Mouse (Mus musculus): Measurements from ENCODE around the gene Ccdc3. TPM values are rescaled to one million over a fixed set of nuclear protein-coding genes. Genes with fewer than 3 reads are reported as not detected.
"Not testable (repeated sequence)": the region's sequence is repeated elsewhere in the genome, so short reads cannot be mapped to it uniquely, and the experiment has no call there.

The Ccdc3 gene
- polyA plus RNA-seq, 1 experiment, result not detected

DNA sequence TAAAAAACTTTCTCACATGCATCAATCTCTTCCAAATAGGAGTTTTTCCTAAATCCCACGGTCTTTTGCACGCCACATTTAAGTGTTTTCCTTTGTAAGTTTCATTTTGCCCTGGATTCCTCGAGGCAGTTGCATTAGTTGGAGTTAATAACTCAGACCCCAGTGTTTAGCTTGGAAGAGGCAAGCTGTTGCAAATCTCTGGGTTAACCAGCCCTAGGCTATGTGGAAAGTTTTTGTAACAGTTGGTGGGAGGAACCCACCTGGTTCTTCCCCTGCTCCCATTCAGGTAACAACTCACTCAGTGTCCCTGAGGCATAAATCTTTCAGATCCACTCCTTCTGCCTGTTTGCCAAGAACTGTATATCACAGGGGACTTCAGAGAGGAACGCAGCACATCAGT is 101.9 kb downstream of the Ccdc3 start:
- Histone ChIP-seq H3K4me3 (replicated peaks) (no peak overlapping the region), H3K27me3 (replicated peaks) (no peaks in the 10 kb centered on the region), H3K36me3 (replicated peaks; ENCODE audit: low read length) (no peaks in the 10 kb centered on the region), H3K4me1 (no peaks in the 10 kb centered on the region), H3K9me3 (0 out of 2 replicates have a peak, but pooled peaks cover 2% of the 10 kb centered on the region)
- TF ChIP-seq FLI1 (IDR thresholded peaks at IDR 0.05; ENCODE audit: low read length), result no peak
- no peak for TF ChIP-seq GATA1 (IDR thresholded peaks at IDR 0.05; ENCODE audit: borderline replicate concordance, low read length)

DNA sequence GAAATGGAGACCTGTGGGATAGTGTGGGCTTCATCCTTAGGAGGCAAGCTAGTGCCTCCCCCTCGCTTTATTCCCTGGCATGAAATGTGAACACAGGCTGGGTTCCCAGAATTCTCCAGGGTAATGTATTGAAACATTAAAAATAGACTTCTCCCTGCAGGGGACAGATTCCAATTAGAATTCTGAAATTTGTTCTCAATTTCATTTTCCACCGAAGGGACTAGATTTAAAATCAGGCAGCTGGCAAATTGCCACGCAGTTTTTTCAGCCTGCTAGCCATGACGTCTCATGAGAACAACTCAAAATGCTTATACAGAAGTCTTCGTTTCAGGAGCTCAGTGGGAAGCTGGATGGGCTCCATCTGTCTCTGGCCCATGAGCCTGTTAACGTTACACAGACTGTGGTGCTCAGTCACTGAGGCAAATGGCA is 103.9 kb downstream of the Ccdc3 start:
- TF ChIP-seq GATA1 (IDR thresholded peaks at IDR 0.05; ENCODE audit: borderline replicate concordance, low read length) (no peak), FLI1 (IDR thresholded peaks at IDR 0.05; ENCODE audit: low read length) (no peak)
- H3K9me3 ChIP-seq, result 0 out of 2 replicates have a peak, but pooled peaks cover 2% of the 10 kb centered on the region
- H3K4me1 ChIP-seq, result no peaks in the 10 kb centered on the region
- no peak overlapping the region for H3K4me3 ChIP-seq (replicated peaks)
- H3K36me3 ChIP-seq (replicated peaks; ENCODE audit: low read length), result no peaks in the 10 kb centered on the region
- H3K27me3 ChIP-seq (replicated peaks), result no peaks in the 10 kb centered on the region

DNA sequence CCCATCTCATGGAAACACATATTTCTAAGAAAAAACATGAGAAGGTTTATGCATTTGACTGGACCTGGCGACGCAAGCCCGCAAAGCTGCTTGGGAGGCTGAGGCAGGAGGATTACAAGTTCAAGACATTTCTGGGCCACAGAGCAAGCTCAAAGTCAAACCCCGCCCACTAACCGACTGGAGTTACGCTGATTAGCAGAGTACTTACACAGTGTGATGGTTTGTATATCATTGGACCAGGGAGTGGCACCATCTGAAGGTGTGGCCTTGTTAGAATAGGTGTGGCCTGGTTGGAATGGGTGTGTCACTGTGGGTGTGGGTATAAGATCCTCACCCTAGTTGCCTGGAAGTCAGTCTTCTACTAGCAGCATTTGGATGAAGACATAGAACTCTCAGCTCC is 111.6 kb downstream of the Ccdc3 start:
- H3K27me3 ChIP-seq (replicated peaks); H3K4me1 ChIP-seq; H3K4me3 ChIP-seq (replicated peaks); H3K36me3 ChIP-seq (replicated peaks; ENCODE audit: low read length): not testable (repeated sequence)
- 0 out of 2 replicates have a peak, but pooled peaks cover 11% of the 10 kb centered on the region for H3K9me3 ChIP-seq

DNA sequence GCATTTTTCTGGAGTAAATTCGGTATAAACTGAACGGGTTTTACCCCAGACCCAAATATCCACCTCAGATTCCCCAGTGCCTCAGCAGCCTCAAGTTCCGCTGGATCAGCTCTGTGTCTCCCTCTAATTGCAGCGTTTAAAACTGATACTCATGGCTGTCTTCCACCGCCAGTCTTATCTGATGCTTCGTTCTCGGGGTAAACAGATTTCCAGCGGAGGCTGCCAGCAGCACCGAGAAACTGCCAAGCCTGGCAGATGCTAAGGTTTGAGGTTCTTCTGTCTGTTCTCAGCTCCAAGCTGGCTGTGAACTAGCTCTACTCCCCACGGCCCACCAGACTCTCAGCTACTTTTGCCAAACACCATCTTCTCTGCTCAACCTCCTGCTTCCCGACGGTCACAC is 112.4 kb downstream of the Ccdc3 start:
- no peaks in the 10 kb centered on the region for H3K27me3 ChIP-seq (replicated peaks)
- TF ChIP-seq GATA1 (IDR thresholded peaks at IDR 0.05; ENCODE audit: borderline replicate concordance, low read length) (no peak), FLI1 (IDR thresholded peaks at IDR 0.05; ENCODE audit: low read length) (no peak)
- no peaks in the 10 kb centered on the region for H3K4me1 ChIP-seq
- no peaks in the 10 kb centered on the region for H3K36me3 ChIP-seq (replicated peaks; ENCODE audit: low read length)
- H3K4me3 ChIP-seq (replicated peaks), result no peak overlapping the region
- 0 out of 2 replicates have a peak, but pooled peaks cover 9% of the 10 kb centered on the region for H3K9me3 ChIP-seq

DNA sequence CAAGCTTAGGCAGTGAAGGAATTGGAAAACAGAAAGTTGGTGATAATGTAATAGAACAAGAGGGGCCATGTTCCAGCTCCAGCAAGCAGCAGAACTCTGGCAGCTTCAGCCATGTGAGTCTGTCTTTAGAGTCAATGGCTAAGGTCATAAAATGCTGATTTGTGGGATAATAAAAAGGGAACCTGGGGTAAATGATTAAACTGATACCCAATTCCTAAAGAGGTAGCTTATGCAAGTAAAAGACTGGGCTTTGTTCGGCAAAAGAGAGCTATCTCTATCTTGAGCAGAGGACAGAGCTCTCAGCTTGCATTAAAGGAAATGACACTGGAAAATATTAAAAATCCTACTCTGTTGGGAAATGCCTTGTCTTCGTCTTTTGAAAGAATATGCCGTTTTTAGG is 120.7 kb downstream of the Ccdc3 start:
- Histone ChIP-seq H3K27me3 (replicated peaks) (no peaks in the 10 kb centered on the region), H3K4me3 (replicated peaks) (no peak overlapping the region), H3K9me3 (0 out of 2 replicates have a peak, but pooled peaks cover 3% of the 10 kb centered on the region), H3K36me3 (replicated peaks; ENCODE audit: low read length) (no peaks in the 10 kb centered on the region), H3K4me1 (peaks cover 6% of the 10 kb centered on the region)
- TF ChIP-seq FLI1 (IDR thresholded peaks at IDR 0.05; ENCODE audit: low read length) (no peak), GATA1 (IDR thresholded peaks at IDR 0.05; ENCODE audit: borderline replicate concordance, low read length) (no peak)

DNA sequence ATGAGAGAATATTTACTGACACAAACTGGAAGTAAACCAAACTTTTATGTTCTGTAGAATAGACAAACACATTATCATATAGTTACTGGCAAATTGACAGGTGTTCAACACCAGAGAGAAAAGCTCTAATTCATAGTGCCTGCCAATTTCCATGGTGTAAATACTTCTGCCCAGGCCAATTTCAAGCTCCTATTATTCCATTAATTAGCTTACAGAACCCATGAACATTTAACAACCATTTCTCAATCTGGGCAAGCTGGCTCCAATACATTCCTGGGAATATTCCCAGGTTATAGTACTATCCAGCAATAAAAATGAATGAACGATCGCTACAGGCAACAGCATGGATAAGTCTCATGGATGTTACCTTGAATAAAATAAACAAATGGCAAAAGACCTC is 124.7 kb downstream of the Ccdc3 start:
- Histone ChIP-seq H3K27me3 (replicated peaks) (no peaks in the 10 kb centered on the region), H3K36me3 (replicated peaks; ENCODE audit: low read length) (no peaks in the 10 kb centered on the region), H3K9me3 (0 out of 2 replicates have a peak, but pooled peaks cover 3% of the 10 kb centered on the region), H3K4me1 (peaks cover 6% of the 10 kb centered on the region), H3K4me3 (replicated peaks) (no peak overlapping the region)
- TF ChIP-seq GATA1 (IDR thresholded peaks at IDR 0.05; ENCODE audit: borderline replicate concordance, low read length) (no peak), FLI1 (IDR thresholded peaks at IDR 0.05; ENCODE audit: low read length) (no peak)

DNA sequence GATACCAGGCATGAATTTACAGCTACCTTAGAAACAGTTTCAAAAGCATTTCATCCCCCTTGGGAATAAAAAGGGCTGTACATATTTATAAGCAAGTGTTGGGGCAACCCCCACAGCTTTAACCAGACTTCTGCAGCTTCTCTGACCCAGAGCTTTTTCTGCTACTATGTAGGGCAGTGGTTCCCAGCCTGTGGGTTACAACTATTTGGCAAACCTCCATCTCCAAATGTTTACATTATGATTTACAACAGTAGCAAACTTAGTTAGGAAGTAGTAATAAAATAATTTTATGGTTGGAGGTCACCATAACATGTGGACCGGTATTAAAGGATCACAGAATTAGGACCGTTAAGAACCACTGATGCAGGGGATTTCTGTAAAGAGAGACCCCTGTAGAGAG is 130.4 kb downstream of the Ccdc3 start:
- TF ChIP-seq FLI1 (IDR thresholded peaks at IDR 0.05; ENCODE audit: low read length) (no peak), GATA1 (IDR thresholded peaks at IDR 0.05; ENCODE audit: borderline replicate concordance, low read length) (no peak)
- H3K4me3 ChIP-seq (replicated peaks), result no peak overlapping the region

More for the DNA sequence above, 130.4 kb downstream of the Ccdc3 start:
- Histone ChIP-seq H3K27me3 (replicated peaks) (no peaks in the 10 kb centered on the region), H3K9me3 (no peaks in the 10 kb centered on the region), H3K4me1 (no peaks in the 10 kb centered on the region), H3K36me3 (replicated peaks; ENCODE audit: low read length) (no peaks in the 10 kb centered on the region)

Other genes with a start within 250 kb of the Ccdc3 start
- 3.0 TPM in 1 of 2 replicates, not detected in the other for gene Phyh, start 218.8 kb upstream of the Ccdc3 start, polyA plus RNA-seq (2012; ENCODE audit: insufficient read depth, low replicate concordance)
- not detected in 2 replicates for gene Ucma, start 161.7 kb upstream of the Ccdc3 start, polyA plus RNA-seq (2012; ENCODE audit: insufficient read depth, low replicate concordance)
- 3.9 and 6.6 TPM in 2 replicates for gene Mcm10, start 125.0 kb upstream of the Ccdc3 start, polyA plus RNA-seq (2012; ENCODE audit: insufficient read depth, low replicate concordance)
- gene Optn, start 73.7 kb upstream of the Ccdc3 start, polyA plus RNA-seq (2012; ENCODE audit: insufficient read depth, low replicate concordance), result 5.1 and 24.7 TPM in 2 replicates